Mouse (Mus musculus) liver, adult 2 months (tissue): ENCODE data around the gene Hck. TPM values are rescaled to one million over a fixed set of nuclear protein-coding genes. Genes with fewer than 3 reads are reported as not detected.

Source experiments
- DNase-seq: peaks from one replicate; pipeline ENCODE4 v3.0.0-alpha.2; 2011; ENCODE audit warnings: low read depth, low spot score; ENCODE audit errors: extremely low read depth
- H3K27ac ChIP-seq: fragments of 200-500 bp; replicated peaks from 2 replicates; pipeline ENCODE4 v1.5.1; 2012; ENCODE audit warnings: low read depth, mild to moderate bottlenecking, control low read depth, inconsistent platforms, low read length; ENCODE audit not compliant: insufficient read depth
- H3K27me3 ChIP-seq: fragments of 200-500 bp; 2 replicates; pipeline ENCODE4 v1.6.1; 2012; ENCODE audit warnings: mild to moderate bottlenecking, moderate library complexity, low read length, inconsistent platforms; ENCODE audit not compliant: control insufficient read depth, insufficient read depth
- H3K36me3 ChIP-seq: fragments of 200-500 bp; 2 replicates; pipeline ENCODE4 v1.6.1; 2012; ENCODE audit warnings: low read length, inconsistent platforms; ENCODE audit not compliant: control insufficient read depth, insufficient read depth
- H3K4me1 ChIP-seq: fragments of 200-500 bp; 2 replicates; pipeline ENCODE4 v1.6.1; 2011; ENCODE audit warnings: low read length; ENCODE audit not compliant: control insufficient read depth, insufficient read depth
- H3K4me3 ChIP-seq: fragments of 200-500 bp; 2 replicates; pipeline ENCODE4 v1.5.1; 2011; ENCODE audit warnings: low read depth, mild to moderate bottlenecking, control low read depth, low read length, moderate library complexity; ENCODE audit not compliant: insufficient read depth
- H3K79me2 ChIP-seq: fragments of 200-500 bp; 2 replicates; pipeline ENCODE4 v1.6.1; 2012; ENCODE audit warnings: inconsistent platforms, mild to moderate bottlenecking, low read length, moderate library complexity; ENCODE audit not compliant: control insufficient read depth, insufficient read depth
- H3K9ac ChIP-seq: fragments of 200-500 bp; 2 replicates; pipeline ENCODE4 v1.6.1; 2012; ENCODE audit warnings: low read depth, mild to moderate bottlenecking, control low read depth, inconsistent platforms, low read length
- CTCF ChIP-seq: fragments of 200-500 bp; IDR thresholded peaks from 2 replicates; pipeline ENCODE4 v1.5.1; 2011; ENCODE audit warnings: low read depth, low read length, control low read depth
- POLR2A ChIP-seq: fragments of 200-500 bp; IDR thresholded peaks from 2 replicates; pipeline ENCODE4 v1.6.1; 2011; ENCODE audit warnings: low read length, control low read depth; ENCODE audit not compliant: insufficient read depth; ENCODE audit errors: extremely low read depth
- WGBS: fragments of 180-500 bp; shearing (Covaris S2); methylation state at CpG from one replicate; pipeline ENCODE4 v1.1.7; 2018; 5-methylcytosine and 5-hydroxymethylcytosine counted together
- polyA plus RNA-seq: library from polyadenylated mRNA; depleted of rRNA; stranded (reverse); fragments of >200 nt; gene quantifications from 2 replicates; pipeline ENCODE4 v1.2.3, GENCODE M21; 2012
- total RNA-seq: library from RNA; depleted of rRNA; stranded (reverse); fragments of >200 nt; gene quantifications from 2 replicates; pipeline ENCODE4 v1.2.3, GENCODE M21; 2014

Gene Hck
- total and polyA plus RNA-seq, 2 experiments = 5.7 to 7.7 TPM

- TF ChIP-seq CTCF = no peak
- TF ChIP-seq POLR2A = no peak
- Histone ChIP-seq H3K36me3 (no peaks in the 10 kb centered on the region), H3K9ac (no peak overlapping the region), H3K27ac (no peak overlapping the region), H3K4me1 (peaks cover 2% of the 10 kb centered on the region; the same call in 1 of the 2 replicates), H3K79me2 (no peaks in the 10 kb centered on the region), H3K27me3 (peaks cover 14% of the 10 kb centered on the region), H3K4me3 (0 out of 2 replicates have a peak overlapping the region, but pooled peaks have one; percentile 39)
- WGBS = 62% methylated on average over 7 of the region's 7 CpGs
- no peak for DNase-seq
Measured at GRCm38 (mm10) chr2:153109596-153109995, 1.3 kb downstream of the Hck start.

- Histone ChIP-seq H3K27me3 (peaks cover 14% of the 10 kb centered on the region), H3K27ac (no peak overlapping the region), H3K9ac (no peak overlapping the region), H3K79me2 (no peaks in the 10 kb centered on the region), H3K4me3 (no peak overlapping the region), H3K36me3 (no peaks in the 10 kb centered on the region), H3K4me1 (peaks cover 2% of the 10 kb centered on the region; the same call in 1 of the 2 replicates)
- DNase-seq = peak; percentile 6
- WGBS = 79% methylated on average over 7 of the region's 7 CpGs
- TF ChIP-seq CTCF (no peak), POLR2A (no peak)
Measured at GRCm38 (mm10) chr2:153111298-153111697, 3.0 kb downstream of the Hck start.

DNA sequence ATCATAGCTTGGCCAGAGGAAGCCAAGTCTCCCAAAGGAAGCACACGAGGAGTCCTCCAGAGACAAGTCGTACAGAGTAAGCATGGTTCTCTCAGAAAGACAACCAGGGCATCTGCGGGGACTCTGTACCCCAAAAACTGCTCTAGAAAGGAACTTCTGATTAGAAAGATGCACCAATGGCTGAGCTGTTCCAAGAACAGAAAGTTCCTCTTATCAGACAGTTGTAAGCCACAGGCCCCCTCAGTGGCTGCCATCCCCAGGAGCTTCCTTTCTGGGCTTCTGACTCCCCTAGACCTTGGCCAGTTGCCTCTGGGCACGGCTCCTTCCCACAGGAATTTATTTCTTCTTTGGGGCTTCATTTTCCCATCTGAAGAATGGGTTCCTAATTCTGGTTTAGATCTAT lies 7.4 kb downstream of the Hck start:
- Histone ChIP-seq H3K27me3 (no peaks in the 10 kb centered on the region), H3K4me3 (no peak overlapping the region), H3K27ac (no peak overlapping the region), H3K4me1 (no peaks in the 10 kb centered on the region), H3K79me2 (no peaks in the 10 kb centered on the region), H3K36me3 (no peaks in the 10 kb centered on the region), H3K9ac (no peak overlapping the region)
- TF ChIP-seq POLR2A = no peak
- 70% methylated on average over 4 of the region's 4 CpGs for WGBS
- DNase-seq = no peak

DNA sequence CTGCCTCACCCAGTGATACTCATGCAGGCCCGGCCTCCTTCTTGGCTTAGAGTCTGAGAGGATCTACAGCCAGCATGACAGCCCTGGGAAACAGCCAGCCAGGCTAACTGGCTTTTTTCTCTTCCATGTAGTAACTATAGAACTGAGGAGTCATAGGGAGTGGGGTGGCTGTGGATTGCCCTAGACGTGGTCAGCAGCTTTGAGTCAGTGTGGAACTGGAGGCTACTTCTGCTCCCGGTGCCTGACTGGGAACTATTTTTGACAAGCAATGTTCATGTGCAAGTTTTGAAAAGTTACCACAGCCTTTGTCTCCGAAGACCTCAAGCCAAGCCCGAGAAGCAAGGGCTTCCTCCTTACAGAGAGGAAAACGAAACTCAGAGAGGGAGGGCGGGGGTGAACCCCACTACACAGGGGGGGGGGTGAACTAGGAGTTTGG lies 8.8 kb downstream of the Hck start:
- no peak overlapping the region for H3K9ac ChIP-seq
- no peak for TF ChIP-seq CTCF
- no peak for TF ChIP-seq POLR2A
- H3K27ac ChIP-seq = peak overlapping the region; percentile 44
- H3K4me3 ChIP-seq = no peak overlapping the region
- H3K4me1 ChIP-seq = no peaks in the 10 kb centered on the region
- peak; percentile 47 for DNase-seq
- WGBS = 70% methylated on average over 7 of the region's 7 CpGs
- H3K79me2 ChIP-seq = no peaks in the 10 kb centered on the region
- no peaks in the 10 kb centered on the region for H3K36me3 ChIP-seq
- H3K27me3 ChIP-seq = no peaks in the 10 kb centered on the region

GRCm38 (mm10) chr2:153119488-153119887 lies 11.2 kb downstream of the Hck start:
- H3K4me3 ChIP-seq = no peak overlapping the region
- 86% methylated on average over 6 of the region's 6 CpGs for WGBS
- H3K27me3 ChIP-seq = no peaks in the 10 kb centered on the region
- H3K9ac ChIP-seq = no peak overlapping the region
- H3K4me1 ChIP-seq = no peaks in the 10 kb centered on the region
- no peak overlapping the region for H3K27ac ChIP-seq
- no peaks in the 10 kb centered on the region for H3K79me2 ChIP-seq
- no peaks in the 10 kb centered on the region for H3K36me3 ChIP-seq
- TF ChIP-seq POLR2A = no peak
- no peak for TF ChIP-seq CTCF
- no peak for DNase-seq

GRCm38 (mm10) chr2:153120126-153120525 lies 11.9 kb downstream of the Hck start:
- H3K4me3 ChIP-seq = no peak overlapping the region
- H3K36me3 ChIP-seq = no peaks in the 10 kb centered on the region
- no peaks in the 10 kb centered on the region for H3K79me2 ChIP-seq
- TF ChIP-seq CTCF = no peak
- TF ChIP-seq POLR2A = no peak
- 67% methylated on average over 8 of the region's 8 CpGs for WGBS
- no peak overlapping the region for H3K9ac ChIP-seq
- no peaks in the 10 kb centered on the region for H3K4me1 ChIP-seq
- DNase-seq = no peak
- no peak overlapping the region for H3K27ac ChIP-seq
- no peaks in the 10 kb centered on the region for H3K27me3 ChIP-seq
